Mouse (Mus musculus) ES-Bruce4 (cell line): Measurements from ENCODE around the gene Rora. TPM values are rescaled to one million over a fixed set of nuclear protein-coding genes. Genes with fewer than 3 reads are reported as not detected.

ENCODE experiments used
- H3K27ac ChIP-seq: 2 replicates; pipeline ENCODE4 v1.5.1; 2012; ENCODE audit warnings: low read length, inconsistent platforms; ENCODE audit not compliant: insufficient read depth
- H3K27me3 ChIP-seq: 2 replicates; pipeline ENCODE4 v1.6.1; 2012; ENCODE audit warnings: mild to moderate bottlenecking, low read length, inconsistent platforms; ENCODE audit not compliant: control insufficient read depth, poor library complexity, insufficient read depth, severe bottlenecking
- H3K36me3 ChIP-seq: 2 replicates; pipeline ENCODE4 v1.6.1; 2012; ENCODE audit warnings: inconsistent platforms, mild to moderate bottlenecking, low read length, moderate library complexity; ENCODE audit not compliant: control insufficient read depth, poor library complexity, insufficient read depth, severe bottlenecking
- H3K4me1 ChIP-seq: one replicate; pipeline ENCODE4 v1.8.1; 2011; ENCODE audit warnings: low read length; ENCODE audit not compliant: control insufficient read depth, insufficient read depth
- H3K4me3 ChIP-seq: 2 replicates; pipeline ENCODE4 v1.5.1; 2011; ENCODE audit warnings: low read depth, mild to moderate bottlenecking, low read length
- H3K9ac ChIP-seq: 2 replicates; pipeline ENCODE4 v1.6.1; 2012; ENCODE audit warnings: low read depth, mild to moderate bottlenecking, inconsistent platforms; ENCODE audit not compliant: poor library complexity, severe bottlenecking
- H3K9me3 ChIP-seq: replicated peaks from 2 replicates; pipeline ENCODE4 v1.6.1; 2012; ENCODE audit warnings: mild to moderate bottlenecking, low read length, inconsistent platforms; ENCODE audit not compliant: control insufficient read depth, poor library complexity, insufficient read depth, severe bottlenecking
- CTCF ChIP-seq: IDR thresholded peaks from one replicate; pipeline ENCODE4 v1.8.1; 2011; ENCODE audit warnings: low read depth, low read length
- EP300 ChIP-seq: IDR thresholded peaks from 2 replicates; pipeline ENCODE4 v1.6.1; 2011; ENCODE audit warnings: low read depth, low read length; ENCODE audit not compliant: insufficient read depth
- POLR2A ChIP-seq: IDR thresholded peaks from one replicate; pipeline ENCODE4 v1.8.1; 2011; ENCODE audit warnings: low read length; ENCODE audit not compliant: insufficient read depth
- polyA plus RNA-seq: library from polyadenylated mRNA; stranded (reverse); fragments of >200 nt; gene quantifications from 2 replicates; pipeline ENCODE4 v1.2.4, GENCODE M21; 2011; ENCODE audit warnings: low read depth; ENCODE audit not compliant: missing spikeins, insufficient read depth, insufficient read length

The Rora gene
- polyA plus RNA-seq, 1 experiment: 3.6 TPM

DNA sequence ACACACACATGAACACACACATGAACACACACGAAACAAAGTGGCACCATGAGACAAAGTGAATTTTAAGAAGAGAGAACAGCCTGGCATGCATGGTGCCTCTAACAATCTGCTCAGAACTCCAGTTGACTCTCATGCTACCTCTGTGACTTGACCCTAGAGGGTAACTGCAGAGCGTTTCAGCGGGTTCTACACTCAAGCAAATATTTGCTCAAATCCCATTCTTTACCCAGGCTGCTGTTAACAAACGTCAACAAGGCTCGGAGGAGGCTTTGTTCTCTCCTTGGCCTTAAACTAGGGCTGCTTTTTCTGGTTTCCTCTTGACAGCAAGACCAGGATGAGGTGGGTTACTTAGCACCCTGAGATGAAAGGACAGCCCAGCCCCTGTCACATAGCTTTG lies 305.3 kb downstream of the Rora start:
- Histone ChIP-seq H3K4me1 (no peaks in the 10 kb centered on the region), H3K27me3 (no peaks in the 10 kb centered on the region), H3K9ac (no peak overlapping the region), H3K36me3 (no peaks in the 10 kb centered on the region), H3K4me3 (no peak overlapping the region), H3K9me3 (no peaks in the 10 kb centered on the region), H3K27ac (no peak overlapping the region)
- TF ChIP-seq EP300: no peak
- no peak for TF ChIP-seq CTCF
- TF ChIP-seq POLR2A: no peak

DNA sequence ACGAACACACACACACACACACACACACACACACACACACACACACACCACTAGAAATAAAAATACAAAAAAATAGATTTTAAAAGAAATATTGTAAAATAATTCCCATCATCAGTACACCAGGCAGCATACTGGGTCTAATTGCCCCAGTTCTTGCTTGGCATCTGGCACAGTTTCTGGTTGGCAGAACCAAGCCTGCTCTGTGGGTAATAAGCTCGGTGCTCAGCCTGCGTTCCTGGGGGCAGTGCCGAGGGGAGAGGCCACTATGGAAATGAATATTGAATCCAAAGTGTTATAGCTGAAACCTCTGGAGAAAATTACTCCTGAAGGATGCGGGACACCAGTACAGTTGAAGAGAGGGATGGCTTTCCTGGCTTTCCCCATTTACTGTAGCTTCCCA lies 310.3 kb downstream of the Rora start:
- Histone ChIP-seq H3K36me3 (no peaks in the 10 kb centered on the region), H3K9me3 (no peaks in the 10 kb centered on the region), H3K4me1 (no peaks in the 10 kb centered on the region), H3K27ac (no peak overlapping the region), H3K27me3 (no peaks in the 10 kb centered on the region), H3K9ac (no peak overlapping the region), H3K4me3 (no peak overlapping the region)
- TF ChIP-seq EP300 (no peak), CTCF (no peak), POLR2A (no peak)

DNA sequence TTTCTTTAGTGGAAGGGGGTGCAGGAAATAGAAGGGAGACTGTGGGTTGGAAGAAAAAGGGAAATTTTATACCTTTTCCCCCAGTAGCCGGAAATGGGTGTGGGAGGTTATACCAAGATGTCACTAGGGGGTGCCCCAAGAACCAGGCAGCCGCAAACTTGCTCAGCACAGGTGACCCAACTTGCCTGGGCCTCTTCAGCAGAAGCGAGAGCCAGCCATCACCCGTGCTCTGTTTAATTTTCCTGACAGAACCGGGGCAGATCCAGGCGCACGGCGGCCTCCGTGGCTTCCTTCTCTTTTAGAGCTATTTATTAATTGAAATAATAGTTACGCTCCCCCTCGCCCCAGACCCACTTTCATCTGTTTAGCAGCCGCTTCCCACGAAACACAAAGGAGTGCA lies 313.0 kb downstream of the Rora start:
- no peaks in the 10 kb centered on the region for H3K27me3 ChIP-seq
- H3K4me3 ChIP-seq: no peak overlapping the region
- no peak overlapping the region for H3K9ac ChIP-seq
- no peaks in the 10 kb centered on the region for H3K4me1 ChIP-seq
- no peaks in the 10 kb centered on the region; the same call in 1 of the 2 replicates for H3K36me3 ChIP-seq
- no peak overlapping the region for H3K27ac ChIP-seq
- peak; percentile 9 for TF ChIP-seq CTCF
- no peak for TF ChIP-seq EP300
- no peak for TF ChIP-seq POLR2A
- no peaks in the 10 kb centered on the region for H3K9me3 ChIP-seq

DNA sequence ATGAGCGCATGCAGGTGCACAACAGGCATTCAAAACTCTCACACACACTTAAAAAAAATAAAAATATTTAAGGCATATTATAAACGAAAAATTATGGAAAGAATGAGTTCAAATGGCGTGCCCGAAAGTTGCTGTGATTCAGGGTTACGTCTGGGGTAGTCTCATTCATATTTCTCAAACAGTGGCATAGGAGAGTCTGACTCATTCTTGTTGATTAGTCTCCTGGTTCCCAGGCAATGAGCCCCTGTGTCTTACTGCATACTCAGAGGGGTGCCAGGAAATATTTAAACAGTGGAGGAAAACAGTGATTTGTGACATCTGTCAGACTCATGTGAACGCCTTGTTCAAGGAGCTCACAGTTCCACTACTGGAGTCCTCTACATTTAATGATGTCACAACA lies 316.5 kb downstream of the Rora start:
- no peaks in the 10 kb centered on the region; the same call in 1 of the 2 replicates for H3K36me3 ChIP-seq
- no peak overlapping the region for H3K9ac ChIP-seq
- H3K9me3 ChIP-seq: no peaks in the 10 kb centered on the region
- TF ChIP-seq EP300 (no peak), CTCF (no peak), POLR2A (no peak)
- H3K4me1 ChIP-seq: no peaks in the 10 kb centered on the region
- no peak overlapping the region for H3K4me3 ChIP-seq
- H3K27me3 ChIP-seq: no peaks in the 10 kb centered on the region
- H3K27ac ChIP-seq: no peak overlapping the region

DNA sequence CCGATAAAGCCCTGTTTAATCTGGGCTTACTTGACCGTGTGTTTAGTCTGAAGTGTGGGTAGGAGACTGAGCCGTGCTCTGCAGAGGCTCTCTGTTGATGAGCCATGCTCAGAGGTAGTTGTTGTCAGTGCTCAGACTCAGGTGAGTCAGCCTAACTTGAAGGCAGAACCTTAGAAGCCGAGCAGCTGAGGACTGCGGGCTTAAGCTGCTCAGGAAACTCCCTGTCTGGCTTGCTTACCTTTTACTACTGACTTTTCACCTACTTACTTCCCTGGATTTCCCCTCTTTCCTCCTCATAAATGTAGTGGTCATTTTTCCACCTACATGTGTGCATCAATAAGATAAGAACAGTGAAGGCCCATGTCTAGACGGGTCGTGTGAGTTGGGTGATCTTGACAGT lies 318.7 kb downstream of the Rora start:
- H3K36me3 ChIP-seq: no peaks in the 10 kb centered on the region; the same call in 1 of the 2 replicates
- H3K27me3 ChIP-seq: no peaks in the 10 kb centered on the region
- H3K9me3 ChIP-seq: no peaks in the 10 kb centered on the region
- no peak for TF ChIP-seq POLR2A
- no peak overlapping the region for H3K9ac ChIP-seq
- no peak overlapping the region for H3K4me3 ChIP-seq
- no peaks in the 10 kb centered on the region for H3K4me1 ChIP-seq
- H3K27ac ChIP-seq: no peak overlapping the region

DNA sequence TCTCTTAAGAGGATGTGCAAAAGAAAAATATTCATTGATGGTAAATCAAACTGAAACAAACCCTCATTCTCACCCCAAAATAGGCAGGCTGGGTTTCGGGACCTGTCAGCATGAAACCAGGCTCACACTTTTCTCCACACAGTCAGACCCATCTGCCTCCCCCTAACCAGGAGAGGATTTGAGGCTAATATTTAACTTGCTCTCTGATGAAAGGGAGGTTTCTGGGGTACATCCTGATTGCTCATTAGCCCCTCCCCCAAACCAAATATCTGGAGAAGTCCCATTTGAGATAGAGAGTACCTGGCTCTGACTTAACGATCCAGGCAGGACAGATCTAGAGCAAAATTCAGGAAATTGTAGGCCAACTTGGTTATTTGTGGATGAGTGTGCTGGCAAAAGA lies 320.9 kb downstream of the Rora start:
- Histone ChIP-seq H3K9me3 (no peaks in the 10 kb centered on the region), H3K36me3 (no peaks in the 10 kb centered on the region; the same call in 1 of the 2 replicates), H3K27me3 (0 out of 2 replicates have a peak, but pooled peaks cover 1% of the 10 kb centered on the region), H3K9ac (no peak overlapping the region), H3K4me1 (no peaks in the 10 kb centered on the region), H3K27ac (no peak overlapping the region), H3K4me3 (no peak overlapping the region)
- no peak for TF ChIP-seq EP300
- TF ChIP-seq CTCF: no peak
- no peak for TF ChIP-seq POLR2A

DNA sequence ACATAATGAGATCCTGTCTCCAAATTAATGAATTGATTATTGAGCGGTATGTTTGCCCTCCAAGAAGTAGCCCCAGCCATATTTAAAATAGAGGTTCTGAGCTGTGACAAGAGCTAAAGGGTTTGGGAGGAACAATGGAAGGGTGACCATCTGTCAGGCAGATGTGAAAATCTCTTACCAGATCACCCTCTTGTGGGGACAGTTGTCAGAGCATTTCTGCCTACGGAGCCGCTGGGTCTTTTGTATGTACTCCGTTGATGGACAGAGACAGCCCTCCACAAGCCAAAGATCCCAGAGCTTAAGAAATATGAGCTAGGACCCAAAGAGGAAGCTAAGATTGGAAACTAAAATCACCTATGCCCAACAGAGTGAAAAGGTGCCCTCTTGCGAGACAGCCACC lies 322.6 kb downstream of the Rora start:
- no peak for TF ChIP-seq POLR2A
- TF ChIP-seq EP300: no peak
- TF ChIP-seq CTCF: no peak
- H3K27ac ChIP-seq: no peak overlapping the region
- no peak overlapping the region for H3K4me3 ChIP-seq
- H3K27me3 ChIP-seq: 0 out of 2 replicates have a peak, but pooled peaks cover 1% of the 10 kb centered on the region
- no peak overlapping the region for H3K9ac ChIP-seq
- no peaks in the 10 kb centered on the region for H3K36me3 ChIP-seq
- H3K9me3 ChIP-seq: no peaks in the 10 kb centered on the region
- no peaks in the 10 kb centered on the region for H3K4me1 ChIP-seq
